Mouse (Mus musculus): ENCODE measurements around the gene Mia2.

Mia2 gene

GRCm38 (mm10) chr12:59130651-59131577 lies 35.3 kb downstream of the Mia2 start:
- no peak; the same call in 1 of the 2 replicates for TF ChIP-seq GATA4 (IDR thresholded peaks at IDR 0.05; ENCODE audit: insufficient replicate concordance, low read length)

DNA sequence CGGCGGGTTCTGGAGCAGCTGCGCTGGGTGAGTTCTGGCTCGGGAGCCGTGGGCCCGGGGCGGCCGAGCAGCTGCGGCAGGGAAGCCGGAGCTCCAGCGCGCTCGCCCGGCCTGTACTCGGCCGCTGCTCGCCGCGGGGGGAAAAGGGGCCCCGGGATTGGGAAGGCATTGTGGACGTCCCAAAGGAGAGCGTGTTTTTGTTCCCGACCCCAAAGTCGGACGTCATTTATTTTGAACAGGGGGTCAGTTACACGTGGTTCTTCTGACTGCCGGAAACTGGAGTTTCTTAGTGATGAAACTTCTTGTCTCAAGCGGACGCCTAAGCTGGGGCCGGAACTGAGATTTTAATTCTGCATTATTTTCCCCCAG lies 36.0 kb downstream of the Mia2 start:
- TF ChIP-seq GATA4 (IDR thresholded peaks at IDR 0.05; ENCODE audit: insufficient replicate concordance, low read length): no peak

DNA sequence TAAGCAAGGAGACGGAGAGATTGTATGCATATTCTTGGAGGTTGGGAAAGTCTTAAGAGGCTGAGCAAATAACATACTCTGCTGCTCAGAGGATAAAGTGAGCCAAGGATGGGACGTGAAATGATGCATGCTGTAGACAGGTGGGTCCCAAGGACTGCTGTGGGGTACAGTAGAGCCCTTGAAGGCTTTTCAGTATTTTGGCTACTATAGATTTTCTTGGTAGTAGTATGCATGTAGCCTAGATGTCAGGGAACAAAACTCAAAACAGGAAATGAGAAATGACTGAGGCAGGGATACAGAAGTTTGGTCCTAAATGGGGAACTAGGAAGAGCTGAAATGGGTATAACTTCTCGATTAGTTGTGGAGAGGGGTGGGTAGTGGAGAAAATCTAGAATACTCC lies 36.9 kb downstream of the Mia2 start:
- TF ChIP-seq GATA4 (IDR thresholded peaks at IDR 0.05; ENCODE audit: insufficient replicate concordance, low read length): no peak

DNA sequence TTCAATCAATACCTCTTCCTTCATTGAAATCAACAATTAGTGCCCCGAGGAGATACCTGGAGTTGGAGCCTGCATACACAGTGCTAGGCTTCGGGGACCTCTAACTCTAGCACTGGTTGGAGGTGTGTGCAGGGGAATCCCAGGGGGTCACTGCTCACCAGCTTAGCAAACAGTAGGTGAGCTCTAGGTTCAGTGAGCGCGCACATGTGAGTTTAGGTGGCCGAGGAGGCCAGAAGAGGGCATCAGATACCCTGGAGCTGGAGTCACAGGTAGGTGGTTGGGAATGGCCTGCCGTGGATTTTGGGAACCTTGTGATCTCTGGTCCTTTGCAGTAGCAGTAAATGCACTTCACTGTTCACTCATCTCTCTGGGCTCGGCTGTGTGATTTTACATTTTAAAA lies 37.3 kb downstream of the Mia2 start:
- TF ChIP-seq GATA4 (IDR thresholded peaks at IDR 0.05; ENCODE audit: insufficient replicate concordance, low read length): no peak

- no peak for TF ChIP-seq GATA4 (IDR thresholded peaks at IDR 0.05; ENCODE audit: insufficient replicate concordance, low read length)
These were observed 37.9 kb downstream of the Mia2 start for GRCm38 (mm10) chr12:59133437-59133999.

DNA sequence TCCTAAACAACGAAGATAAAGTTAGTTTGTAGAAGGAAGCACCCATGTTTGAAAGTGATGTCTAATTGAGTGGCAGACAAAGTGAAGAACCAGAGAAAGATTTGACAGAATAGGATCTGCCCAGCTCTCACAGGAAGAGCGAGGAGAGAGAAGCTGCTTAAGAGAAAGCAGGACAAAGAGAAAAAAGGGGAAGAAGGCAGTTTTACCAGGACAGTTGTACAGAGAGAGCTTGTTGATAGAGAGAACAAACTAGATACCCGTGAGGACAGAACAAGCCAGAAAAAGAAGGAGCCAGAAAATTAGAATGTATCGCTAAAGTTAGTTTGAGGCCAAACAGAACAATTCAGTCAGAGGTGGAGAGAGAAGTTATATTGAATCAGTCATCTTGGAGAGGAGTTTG lies 39.5 kb downstream of the Mia2 start:
- no peak for TF ChIP-seq GATA4 (IDR thresholded peaks at IDR 0.05; ENCODE audit: insufficient replicate concordance, low read length)

GRCm38 (mm10) chr12:59135533-59136300 lies 40.1 kb downstream of the Mia2 start:
- TF ChIP-seq GATA4 (IDR thresholded peaks at IDR 0.05; ENCODE audit: insufficient replicate concordance, low read length): no peak

- no peak for TF ChIP-seq GATA4 (IDR thresholded peaks at IDR 0.05; ENCODE audit: insufficient replicate concordance, low read length)
These were observed 41.4 kb downstream of the Mia2 start for GRCm38 (mm10) chr12:59137031-59137430.

DNA sequence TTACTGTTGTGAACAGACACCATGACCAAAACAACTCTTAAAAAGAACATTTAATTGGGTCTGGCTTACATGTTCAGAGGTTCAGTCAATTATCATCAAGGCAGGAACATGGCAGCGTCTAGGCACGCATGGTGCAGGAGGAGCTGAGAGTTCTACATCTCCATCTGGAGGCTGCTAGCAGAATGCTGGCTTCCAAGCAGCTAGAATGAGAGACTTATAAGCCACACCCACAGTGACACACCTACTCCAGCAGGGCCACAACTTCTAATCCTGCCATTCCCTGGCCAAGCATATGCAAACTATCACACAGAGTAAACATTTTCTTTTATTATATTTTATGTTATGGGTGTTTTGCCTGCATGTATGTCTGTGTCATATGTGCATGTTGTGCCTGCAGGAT lies 43.8 kb downstream of the Mia2 start:
- TF ChIP-seq GATA4 (IDR thresholded peaks at IDR 0.05; ENCODE audit: insufficient replicate concordance, low read length): no peak

GRCm38 (mm10) chr12:59145130-59145529 lies 49.5 kb downstream of the Mia2 start:
- TF ChIP-seq GATA4 (IDR thresholded peaks at IDR 0.05; ENCODE audit: insufficient replicate concordance, low read length): no peak

GRCm38 (mm10) chr12:59149691-59150090 lies 54.1 kb downstream of the Mia2 start:
- no peak for TF ChIP-seq GATA4 (IDR thresholded peaks at IDR 0.05; ENCODE audit: insufficient replicate concordance, low read length)

DNA sequence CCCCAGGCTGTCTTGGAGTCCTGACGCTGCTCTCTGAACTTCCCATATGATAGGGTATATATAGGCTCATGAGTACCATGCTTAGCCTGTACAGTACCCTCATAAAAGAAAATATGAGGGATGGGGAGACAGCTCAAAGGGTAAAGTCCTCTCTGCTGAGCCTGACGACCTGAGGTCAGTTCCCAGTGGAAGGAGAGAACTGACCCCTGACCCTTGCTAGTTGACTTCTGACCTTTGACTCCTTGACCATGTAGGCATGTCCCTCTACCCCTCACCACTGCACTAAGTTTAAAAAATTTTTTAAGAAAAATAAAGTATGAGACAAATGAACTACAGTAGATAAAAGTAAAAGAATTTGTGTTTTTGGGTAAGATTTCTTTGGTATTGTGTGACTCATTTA lies 65.5 kb downstream of the Mia2 start:
- TF ChIP-seq GATA4 (IDR thresholded peaks at IDR 0.05; ENCODE audit: insufficient replicate concordance, low read length): no peak

- no peak for TF ChIP-seq GATA4 (IDR thresholded peaks at IDR 0.05; ENCODE audit: insufficient replicate concordance, low read length)
These were observed 67.2 kb downstream of the Mia2 start for GRCm38 (mm10) chr12:59162797-59163196.

GRCm38 (mm10) chr12:59164522-59164921 lies 68.9 kb downstream of the Mia2 start:
- no peak for TF ChIP-seq GATA4 (IDR thresholded peaks at IDR 0.05; ENCODE audit: insufficient replicate concordance, low read length)

GRCm38 (mm10) chr12:59166557-59166956 lies 71.0 kb downstream of the Mia2 start:
- no peak for TF ChIP-seq GATA4 (IDR thresholded peaks at IDR 0.05; ENCODE audit: insufficient replicate concordance, low read length)

DNA sequence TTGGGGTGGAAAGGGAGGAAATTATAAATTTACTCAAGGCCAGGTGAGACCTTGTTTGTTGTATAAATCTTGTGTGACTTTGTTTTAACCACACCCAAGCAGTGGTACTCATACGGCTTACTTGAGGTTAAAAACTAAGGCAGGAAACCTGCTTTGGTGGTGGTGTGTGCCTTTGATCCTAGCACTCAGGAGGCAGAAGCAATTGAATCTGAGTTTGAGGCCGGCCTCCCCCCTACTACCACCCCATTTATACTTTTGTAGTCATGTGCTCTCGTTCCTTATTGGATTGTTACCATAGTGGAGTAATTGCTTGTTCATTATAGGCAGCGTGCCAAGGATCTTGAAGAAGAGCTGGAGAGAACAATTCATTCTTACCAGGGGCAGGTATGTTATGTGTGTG lies 74.3 kb downstream of the Mia2 start:
- no peak for TF ChIP-seq GATA4 (IDR thresholded peaks at IDR 0.05; ENCODE audit: insufficient replicate concordance, low read length)

Data from liver, adult (tissue).